Mouse (Mus musculus) macrophage (primary cell): ENCODE measurements at regions not wholly inside any gene's neighbourhood (a gene's known extent, or its start where the extent isn't known, plus 50 kb on each side); places are given as distances from the start of the nearest gene placed in this dataset.

Experiments
- H3K27ac ChIP-seq: fragments of 350-480 bp; formaldehyde crosslinking; 2 replicates; pipeline ENCODE4 v1.9.0; 2021
- H3K36me3 ChIP-seq: fragments of 350-480 bp; formaldehyde crosslinking; 2 replicates; pipeline ENCODE4 v1.9.0; 2021; ENCODE audit errors: inconsistent target
- H3K4me3 ChIP-seq: fragments of 350-480 bp; formaldehyde crosslinking; 2 replicates; pipeline ENCODE4 v1.9.0; 2021; ENCODE audit errors: inconsistent target
- H3K79me2 ChIP-seq: fragments of 350-480 bp; formaldehyde crosslinking; 2 replicates; pipeline ENCODE4 v1.9.0; 2021; ENCODE audit errors: inconsistent target
- WGBS: methylation state at CpG from one replicate; pipeline ENCODE4 v1.1.7; 2026; ENCODE audit warnings: inconsistent platforms; ENCODE audit not compliant: missing documents; 5-methylcytosine and 5-hydroxymethylcytosine counted together

GRCm38 (mm10) chr3:115799981-115800380 lies 85.1 kb upstream of the S1pr1 start:
- Histone ChIP-seq H3K27ac (no peak overlapping the region), H3K36me3 (no peaks in the 10 kb centered on the region), H3K4me3 (no peak overlapping the region), H3K79me2 (no peaks in the 10 kb centered on the region)
- 89% methylated on average over 2 of the region's 2 CpGs for WGBS

- H3K4me3 ChIP-seq = no peak overlapping the region
- H3K79me2 ChIP-seq = no peaks in the 10 kb centered on the region
- no peak overlapping the region for H3K27ac ChIP-seq
- H3K36me3 ChIP-seq = no peaks in the 10 kb centered on the region
- 72% methylated on average over 5 of the region's 5 CpGs for WGBS
Measured at GRCm38 (mm10) chr3:115800873-115801272, 86.0 kb upstream of the S1pr1 start.

DNA sequence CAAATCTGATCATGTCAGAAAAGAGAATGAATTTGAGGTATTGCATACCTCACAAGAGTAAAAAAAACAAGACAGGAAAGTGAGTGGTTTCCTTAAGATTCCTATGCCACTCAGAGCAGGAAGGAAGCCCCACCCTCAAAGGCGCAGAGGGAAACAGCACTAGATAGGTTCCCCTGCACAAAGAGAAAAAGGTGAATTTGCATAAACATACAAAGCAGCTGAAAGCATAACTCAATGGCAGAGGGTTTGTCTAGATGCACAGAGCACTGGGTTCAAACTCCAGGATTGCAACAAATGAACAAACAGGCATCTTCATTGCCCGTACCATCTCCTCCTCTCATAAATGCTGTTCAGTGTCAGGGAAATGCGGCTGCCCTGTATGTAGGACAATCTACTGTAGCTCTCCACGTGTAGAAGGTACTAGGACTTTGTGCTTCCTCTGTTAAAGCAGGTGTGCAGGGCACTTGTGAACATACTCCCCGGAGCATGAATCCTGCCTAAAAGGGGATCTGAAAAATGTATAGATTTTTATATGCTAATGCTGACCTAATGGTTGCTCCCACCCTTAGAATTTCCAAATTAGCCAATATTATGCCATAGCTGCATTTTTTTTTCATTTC lies 85.9 kb upstream of the Dph5 start:
- Histone ChIP-seq H3K36me3 (no peaks in the 10 kb centered on the region), H3K79me2 (no peaks in the 10 kb centered on the region), H3K27ac (no peak overlapping the region), H3K4me3 (no peak overlapping the region)
- 28% methylated on average over 5 of the region's 5 CpGs for WGBS

GRCm38 (mm10) chr3:115804616-115805015 lies 83.0 kb upstream of the Dph5 start:
- Histone ChIP-seq H3K4me3 (no peak overlapping the region), H3K27ac (no peak overlapping the region), H3K36me3 (no peaks in the 10 kb centered on the region), H3K79me2 (no peaks in the 10 kb centered on the region)
- WGBS = 15% methylated on average over 3 of the region's 3 CpGs

DNA sequence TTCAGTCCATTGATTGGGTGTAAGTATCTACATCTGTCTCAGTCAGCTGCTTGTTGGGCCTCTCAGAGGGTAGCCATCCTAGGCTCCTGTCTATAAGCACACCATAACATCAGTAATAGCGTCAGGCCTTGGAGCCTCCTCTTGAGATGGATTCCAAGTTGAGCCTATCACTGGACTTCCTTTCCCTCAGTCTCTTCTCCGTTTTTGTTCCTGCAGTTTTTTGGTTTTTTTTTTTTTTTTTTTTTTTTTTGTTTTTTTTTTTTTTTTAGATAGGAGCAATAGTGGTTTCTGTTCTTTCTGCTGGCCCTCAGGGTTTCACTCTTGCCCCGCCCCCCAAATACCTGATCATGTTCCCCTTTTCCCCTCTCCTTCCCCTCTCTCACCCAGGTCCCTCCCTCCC lies 80.6 kb upstream of the Dph5 start:
- WGBS = 44% methylated on average over 2 of the region's 3 CpGs

DNA sequence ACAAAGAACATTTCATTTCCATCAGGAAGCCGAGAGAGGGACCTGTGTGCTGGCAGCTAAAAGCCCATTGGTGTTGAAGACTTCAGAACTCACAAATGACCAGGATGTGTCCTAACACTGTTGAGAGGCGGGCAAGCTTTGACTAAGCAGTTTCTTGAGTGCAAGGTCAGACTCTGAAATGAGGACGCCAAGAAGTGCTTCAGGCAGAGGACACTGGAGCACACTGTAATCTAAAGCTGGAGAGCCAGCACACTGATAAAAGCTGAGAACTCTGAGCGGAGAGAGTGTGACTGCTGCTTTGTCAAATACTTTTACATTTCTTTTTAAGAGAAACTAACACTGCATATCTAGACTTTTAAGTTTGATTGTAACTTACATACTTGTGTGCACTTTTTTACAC lies 72.5 kb upstream of the Dph5 start:
- Histone ChIP-seq H3K27ac (peak overlapping the region; percentile 34; the same call in 1 of the 2 replicates), H3K36me3 (no peaks in the 10 kb centered on the region), H3K79me2 (no peaks in the 10 kb centered on the region), H3K4me3 (no peak overlapping the region)
- WGBS = 61% methylated on average over 4 of the region's 4 CpGs

More for the DNA sequence above, 80.6 kb upstream of the Dph5 start:
- Histone ChIP-seq H3K36me3 (no peaks in the 10 kb centered on the region), H3K79me2 (no peaks in the 10 kb centered on the region), H3K27ac (no peak overlapping the region), H3K4me3 (no peak overlapping the region)

- Histone ChIP-seq H3K4me3 (no peak overlapping the region), H3K79me2 (no peaks in the 10 kb centered on the region), H3K27ac (peak overlapping the region; percentile 34), H3K36me3 (no peaks in the 10 kb centered on the region)
- WGBS = 9% methylated on average over 12 of the region's 12 CpGs
Measured at GRCm38 (mm10) chr3:115815571-115816156, 72.0 kb upstream of the Dph5 start.

- Histone ChIP-seq H3K4me3 (no peak overlapping the region), H3K27ac (peak overlapping the region; percentile 34), H3K36me3 (no peaks in the 10 kb centered on the region), H3K79me2 (no peaks in the 10 kb centered on the region)
- WGBS = 73% methylated on average over 6 of the region's 6 CpGs
Measured at GRCm38 (mm10) chr3:115816328-115817160, 71.1 kb upstream of the Dph5 start.

GRCm38 (mm10) chr3:115817771-115818170 lies 69.9 kb upstream of the Dph5 start:
- H3K4me3 ChIP-seq = no peak overlapping the region
- WGBS = 95% methylated on average over 5 of the region's 5 CpGs
- H3K36me3 ChIP-seq = no peaks in the 10 kb centered on the region
- H3K79me2 ChIP-seq = no peaks in the 10 kb centered on the region
- no peak overlapping the region for H3K27ac ChIP-seq

- no peaks in the 10 kb centered on the region for H3K36me3 ChIP-seq
- H3K79me2 ChIP-seq = no peaks in the 10 kb centered on the region
- no peak overlapping the region for H3K4me3 ChIP-seq
- 2% methylated on average over 7 of the region's 7 CpGs for WGBS
- H3K27ac ChIP-seq = no peak overlapping the region
Measured at GRCm38 (mm10) chr3:115818734-115819133, 68.9 kb upstream of the Dph5 start.

GRCm38 (mm10) chr3:115819401-115820138 lies 68.1 kb upstream of the Dph5 start:
- WGBS = 26% methylated on average over 7 of the region's 7 CpGs
- Histone ChIP-seq H3K79me2 (no peaks in the 10 kb centered on the region), H3K4me3 (no peak overlapping the region), H3K27ac (no peak overlapping the region), H3K36me3 (no peaks in the 10 kb centered on the region)

DNA sequence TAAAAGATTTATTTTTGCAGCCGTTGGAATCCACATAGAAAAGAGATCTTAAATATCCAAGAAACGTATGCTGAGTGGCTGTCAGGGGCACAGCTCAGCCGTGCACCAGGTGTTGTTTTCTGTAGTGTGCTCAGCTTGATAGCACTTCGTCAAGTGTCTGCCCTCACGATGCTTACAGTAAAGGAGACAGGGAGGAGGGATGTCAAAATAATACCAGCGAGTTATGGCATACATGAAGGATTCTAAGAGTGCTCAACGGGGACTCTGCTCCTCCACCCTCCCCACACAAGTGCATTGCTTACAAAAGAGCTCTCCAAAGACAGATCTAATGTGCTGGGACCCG lies 67.5 kb upstream of the Dph5 start:
- Histone ChIP-seq H3K36me3 (no peaks in the 10 kb centered on the region), H3K27ac (no peak overlapping the region), H3K79me2 (no peaks in the 10 kb centered on the region), H3K4me3 (no peak overlapping the region)
- 34% methylated on average over 8 of the region's 8 CpGs for WGBS

DNA sequence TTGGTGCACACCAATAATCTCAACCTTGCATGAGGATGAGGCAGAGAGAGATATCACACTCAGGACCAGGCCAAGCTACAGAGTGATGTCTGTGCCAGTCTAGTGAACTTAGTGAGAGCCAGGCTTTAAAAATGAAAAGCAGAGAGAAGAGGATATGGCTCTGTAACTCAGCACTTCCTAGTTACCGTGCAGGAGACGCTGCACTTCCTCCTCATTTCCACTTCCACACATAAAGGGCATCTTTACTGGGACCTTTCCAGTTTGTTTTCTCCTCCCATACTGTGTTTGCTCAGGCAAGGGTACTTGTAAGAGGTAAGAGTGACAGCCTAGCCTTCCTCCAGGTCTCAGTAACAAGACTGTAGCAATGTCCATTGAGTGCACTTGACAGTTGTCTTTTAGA lies 66.0 kb upstream of the Dph5 start:
- Histone ChIP-seq H3K79me2 (no peaks in the 10 kb centered on the region), H3K4me3 (no peak overlapping the region), H3K36me3 (no peaks in the 10 kb centered on the region), H3K27ac (no peak overlapping the region)
- 28% methylated on average over 2 of the region's 2 CpGs for WGBS

DNA sequence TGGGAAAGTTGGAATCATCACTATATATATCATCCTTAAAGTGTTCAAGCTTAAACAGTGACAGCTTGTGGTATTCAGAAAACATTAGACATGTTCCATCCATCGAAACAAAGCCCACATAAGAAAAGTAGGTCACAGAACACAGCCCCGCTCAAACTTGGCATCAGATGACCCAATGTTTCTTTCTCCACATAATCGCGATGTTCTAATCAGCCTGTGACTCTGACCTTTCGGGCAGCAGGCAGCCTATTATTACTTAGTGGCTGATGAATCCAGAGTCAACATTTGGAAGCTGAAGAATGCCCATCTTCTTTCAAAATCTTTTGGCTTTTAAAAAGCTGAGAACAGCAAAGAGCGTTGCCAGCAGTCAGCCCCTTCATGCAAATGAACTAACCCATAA lies 65.1 kb upstream of the Dph5 start:
- 91% methylated on average over 6 of the region's 6 CpGs for WGBS
- no peaks in the 10 kb centered on the region for H3K79me2 ChIP-seq
- no peaks in the 10 kb centered on the region for H3K36me3 ChIP-seq
- H3K27ac ChIP-seq = no peak overlapping the region
- no peak overlapping the region for H3K4me3 ChIP-seq

- Histone ChIP-seq H3K79me2 (no peaks in the 10 kb centered on the region), H3K36me3 (no peaks in the 10 kb centered on the region), H3K27ac (no peak overlapping the region), H3K4me3 (no peak overlapping the region)
- WGBS = 91% methylated on average over 5 of the region's 5 CpGs
Measured at GRCm38 (mm10) chr3:115823741-115824140, 63.9 kb upstream of the Dph5 start.
